Mouse (Mus musculus) heart, embryonic 10.5 days (tissue): ENCODE measurements at regions not wholly inside any gene's neighbourhood (a gene's known extent, or its start where the extent isn't known, plus 50 kb on each side); places are given as distances from the start of the nearest gene placed in this dataset.
A peak's percentile ranks its signal among the peaks of the same experiment; 100 is the strongest.

Experiments
- DNase-seq: peaks from one replicate; pipeline ENCODE4 v3.0.0-alpha.2; 2017; ENCODE audit warnings: low spot score
- H3K27ac ChIP-seq: fragments of 300-500 bp; sonication (generic); 2 replicates; pipeline ENCODE4 v1.5.1; 2016; ENCODE audit warnings: mild to moderate bottlenecking
- H3K27me3 ChIP-seq: fragments of 300-500 bp; sonication (generic); 2 replicates; pipeline ENCODE4 v1.6.1; 2016; ENCODE audit warnings: mild to moderate bottlenecking; ENCODE audit not compliant: poor library complexity, insufficient read depth, severe bottlenecking
- H3K36me3 ChIP-seq: fragments of 300-500 bp; sonication (generic); 2 replicates; pipeline ENCODE4 v1.6.1; 2016; ENCODE audit warnings: mild to moderate bottlenecking, moderate library complexity
- H3K4me1 ChIP-seq: fragments of 300-500 bp; sonication (generic); 2 replicates; pipeline ENCODE4 v1.6.1; 2016; ENCODE audit warnings: mild to moderate bottlenecking
- H3K4me3 ChIP-seq: fragments of 300-500 bp; sonication (generic); 2 replicates; pipeline ENCODE4 v1.5.1; 2016; ENCODE audit warnings: mild to moderate bottlenecking, moderate library complexity
- H3K9me3 ChIP-seq: fragments of 300-500 bp; sonication (generic); 2 replicates; pipeline ENCODE4 v1.6.1; 2016; ENCODE audit warnings: mild to moderate bottlenecking, moderate library complexity
- WGBS: fragments of 180-500 bp; shearing (Covaris S2); methylation state at CpG from one replicate; pipeline ENCODE4 v1.1.7; 2016; 5-methylcytosine and 5-hydroxymethylcytosine counted together

GRCm38 (mm10) chr9:41880457-41880856, 243.6 kb downstream of the Sorl1 start:
- WGBS, result 91% methylated on average over 3 of the region's 3 CpGs

GRCm38 (mm10) chr9:41879080-41879479, 245.0 kb downstream of the Sorl1 start:
- H3K27ac ChIP-seq, result peak overlapping the region; percentile 52; the same call in 1 of the 2 replicates
- no peak overlapping the region for H3K4me3 ChIP-seq

More at GRCm38 (mm10) chr9:41880457-41880856, 243.6 kb downstream of the Sorl1 start:
- Histone ChIP-seq H3K4me3 (no peak overlapping the region), H3K4me1 (peaks cover 21% of the 10 kb centered on the region), H3K27ac (no peak overlapping the region), H3K27me3 (no peaks in the 10 kb centered on the region), H3K9me3 (no peaks in the 10 kb centered on the region), H3K36me3 (no peaks in the 10 kb centered on the region)
- no peak for DNase-seq

DNA sequence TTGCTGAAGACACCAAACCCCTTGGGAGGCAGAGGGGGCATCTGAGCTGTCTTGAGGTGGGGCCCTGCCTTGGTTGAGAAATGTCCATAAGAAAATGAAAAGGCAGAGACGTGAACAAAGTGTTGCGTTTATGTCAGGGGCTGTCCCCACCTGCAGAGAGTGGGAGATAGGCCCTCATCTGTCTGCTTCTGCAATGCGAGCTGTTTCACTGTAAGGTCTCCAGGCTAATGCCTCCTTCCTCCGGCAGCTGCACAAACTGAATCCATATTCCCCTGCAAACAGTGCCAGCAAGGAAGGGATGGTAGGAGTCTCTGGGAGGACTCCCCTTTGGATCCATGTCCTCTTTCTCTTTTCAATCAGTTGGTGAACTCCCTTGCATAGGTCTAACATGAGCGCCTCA, 263.0 kb downstream of the Sorl1 start:
- peak overlapping the region; percentile 87 for H3K27ac ChIP-seq
- 59% methylated on average over 5 of the region's 5 CpGs for WGBS
- peak overlapping the region; percentile 25; the same call in 1 of the 2 replicates for H3K4me3 ChIP-seq
- H3K27me3 ChIP-seq, result no peaks in the 10 kb centered on the region
- DNase-seq, result no peak
- no peaks in the 10 kb centered on the region for H3K36me3 ChIP-seq
- no peaks in the 10 kb centered on the region for H3K9me3 ChIP-seq
- peaks cover 33% of the 10 kb centered on the region for H3K4me1 ChIP-seq

More at GRCm38 (mm10) chr9:41879080-41879479, 245.0 kb downstream of the Sorl1 start:
- H3K4me1 ChIP-seq, result peaks cover 21% of the 10 kb centered on the region
- WGBS, result 73% methylated on average over 1 of the region's 1 CpGs
- no peak for DNase-seq
- no peaks in the 10 kb centered on the region for H3K9me3 ChIP-seq
- H3K27me3 ChIP-seq, result no peaks in the 10 kb centered on the region
- no peaks in the 10 kb centered on the region for H3K36me3 ChIP-seq

GRCm38 (mm10) chr9:41860681-41861080, 263.4 kb downstream of the Sorl1 start:
- peak; percentile 80 for DNase-seq
- Histone ChIP-seq H3K36me3 (no peaks in the 10 kb centered on the region), H3K9me3 (no peaks in the 10 kb centered on the region), H3K27me3 (no peaks in the 10 kb centered on the region), H3K27ac (peak overlapping the region; percentile 87), H3K4me1 (peaks cover 33% of the 10 kb centered on the region), H3K4me3 (peak overlapping the region; percentile 25; the same call in 1 of the 2 replicates)
- WGBS, result 14% methylated on average over 4 of the region's 4 CpGs

GRCm38 (mm10) chr9:41859780-41860179, 264.3 kb downstream of the Sorl1 start:
- DNase-seq, result no peak
- no peaks in the 10 kb centered on the region for H3K9me3 ChIP-seq
- H3K27ac ChIP-seq, result peak overlapping the region; percentile 87
- WGBS, result 65% methylated on average over 3 of the region's 3 CpGs
- H3K27me3 ChIP-seq, result no peaks in the 10 kb centered on the region
- peaks cover 33% of the 10 kb centered on the region for H3K4me1 ChIP-seq
- H3K4me3 ChIP-seq, result no peak overlapping the region
- H3K36me3 ChIP-seq, result no peaks in the 10 kb centered on the region

DNA sequence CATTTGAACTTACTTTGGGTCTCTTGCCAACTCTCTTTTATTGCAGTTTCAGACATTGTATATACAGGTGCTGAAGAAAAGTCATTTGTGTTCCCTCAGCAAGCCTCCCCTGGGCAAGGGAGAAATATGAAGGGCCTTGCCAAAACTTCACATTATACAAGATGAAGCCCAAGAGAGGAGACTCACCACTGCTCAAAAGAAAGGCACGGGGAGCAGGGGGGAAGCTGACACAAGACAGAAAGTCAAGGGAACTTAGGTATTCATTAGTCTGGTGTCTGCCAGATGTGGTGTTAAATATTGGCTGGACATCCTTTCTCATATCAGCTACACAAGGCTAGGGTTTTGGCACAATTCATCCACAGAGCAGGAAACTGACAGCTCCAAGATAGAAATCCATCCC, 272.0 kb downstream of the Sorl1 start:
- H3K27ac ChIP-seq, result no peak overlapping the region
- 85% methylated on average over 1 of the region's 1 CpGs for WGBS
- no peak for DNase-seq

GRCm38 (mm10) chr9:41849628-41850326, 274.3 kb downstream of the Sorl1 start:
- 72% methylated on average over 4 of the region's 4 CpGs for WGBS
- Histone ChIP-seq H3K4me3 (no peak overlapping the region), H3K4me1 (peaks cover 9% of the 10 kb centered on the region; the same call in 1 of the 2 replicates), H3K36me3 (no peaks in the 10 kb centered on the region), H3K27ac (no peak overlapping the region), H3K27me3 (no peaks in the 10 kb centered on the region), H3K9me3 (no peaks in the 10 kb centered on the region)
- DNase-seq, result no peak

More for the DNA sequence above, 272.0 kb downstream of the Sorl1 start:
- Histone ChIP-seq H3K9me3 (no peaks in the 10 kb centered on the region), H3K4me1 (no peaks in the 10 kb centered on the region), H3K36me3 (no peaks in the 10 kb centered on the region), H3K4me3 (no peak overlapping the region), H3K27me3 (no peaks in the 10 kb centered on the region)

DNA sequence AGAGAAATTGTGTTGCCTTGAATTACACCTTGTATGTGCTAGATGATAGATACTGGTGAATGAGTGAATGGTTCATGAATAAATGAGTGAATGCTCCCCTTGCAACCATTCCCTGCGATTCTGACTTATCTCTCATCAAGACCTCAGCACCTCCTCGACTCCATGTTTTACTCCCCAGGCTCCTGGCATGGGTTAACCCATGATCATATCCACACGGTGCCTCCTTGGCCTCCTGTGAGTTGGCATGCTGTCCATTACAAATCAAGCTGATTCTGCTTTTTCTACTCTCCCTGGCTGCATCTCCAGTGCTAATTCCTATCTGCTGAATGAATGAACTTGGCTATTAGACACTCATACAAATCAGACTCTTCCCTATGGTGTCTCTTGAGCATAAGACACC, 279.5 kb downstream of the Sorl1 start:
- DNase-seq, result no peak
- no peaks in the 10 kb centered on the region for H3K36me3 ChIP-seq
- H3K4me3 ChIP-seq, result no peak overlapping the region
- H3K27me3 ChIP-seq, result no peaks in the 10 kb centered on the region
- peaks cover 9% of the 10 kb centered on the region; the same call in 1 of the 2 replicates for H3K4me1 ChIP-seq
- H3K27ac ChIP-seq, result no peak overlapping the region
- 81% methylated on average over 3 of the region's 3 CpGs for WGBS
- H3K9me3 ChIP-seq, result no peaks in the 10 kb centered on the region

- DNase-seq, result no peak
- H3K4me3 ChIP-seq, result no peak overlapping the region
- WGBS, result 71% methylated on average over 11 of the region's 11 CpGs
- no peaks in the 10 kb centered on the region for H3K36me3 ChIP-seq
- H3K27me3 ChIP-seq, result no peaks in the 10 kb centered on the region
- H3K4me1 ChIP-seq, result no peaks in the 10 kb centered on the region
- H3K27ac ChIP-seq, result no peak overlapping the region
- no peaks in the 10 kb centered on the region for H3K9me3 ChIP-seq
Measured at GRCm38 (mm10) chr9:41834487-41835404, 289.4 kb downstream of the Sorl1 start.

DNA sequence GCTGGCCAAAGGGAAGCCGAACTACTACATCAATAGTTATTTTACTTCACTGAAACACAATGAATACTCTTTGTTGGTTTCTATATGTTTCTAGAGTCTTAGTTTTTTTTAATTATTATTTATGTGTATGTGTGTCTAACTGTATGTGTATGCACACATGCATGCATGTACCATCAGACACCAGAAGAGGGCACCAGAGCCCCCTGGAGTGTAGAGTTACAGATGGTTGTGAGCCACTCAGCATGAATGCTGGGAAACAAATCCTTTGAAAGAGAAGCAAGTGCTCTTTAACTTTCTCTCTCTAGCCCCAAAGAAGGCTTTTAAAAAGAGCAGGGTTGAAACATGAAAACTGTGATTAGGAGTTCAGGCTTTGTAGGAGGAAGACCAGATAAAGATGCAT, 290.7 kb downstream of the Sorl1 start:
- 97% methylated on average over 1 of the region's 1 CpGs for WGBS
- Histone ChIP-seq H3K36me3 (no peaks in the 10 kb centered on the region), H3K27ac (no peak overlapping the region), H3K27me3 (no peaks in the 10 kb centered on the region), H3K4me1 (no peaks in the 10 kb centered on the region), H3K4me3 (no peak overlapping the region), H3K9me3 (no peaks in the 10 kb centered on the region)
- no peak for DNase-seq

GRCm38 (mm10) chr9:41827356-41827755, 296.7 kb downstream of the Sorl1 start:
- Histone ChIP-seq H3K27me3 (no peaks in the 10 kb centered on the region), H3K36me3 (no peaks in the 10 kb centered on the region), H3K27ac (no peak overlapping the region), H3K9me3 (no peaks in the 10 kb centered on the region), H3K4me3 (no peak overlapping the region), H3K4me1 (no peaks in the 10 kb centered on the region)
- no peak for DNase-seq
- WGBS, result 75% methylated on average over 4 of the region's 4 CpGs

DNA sequence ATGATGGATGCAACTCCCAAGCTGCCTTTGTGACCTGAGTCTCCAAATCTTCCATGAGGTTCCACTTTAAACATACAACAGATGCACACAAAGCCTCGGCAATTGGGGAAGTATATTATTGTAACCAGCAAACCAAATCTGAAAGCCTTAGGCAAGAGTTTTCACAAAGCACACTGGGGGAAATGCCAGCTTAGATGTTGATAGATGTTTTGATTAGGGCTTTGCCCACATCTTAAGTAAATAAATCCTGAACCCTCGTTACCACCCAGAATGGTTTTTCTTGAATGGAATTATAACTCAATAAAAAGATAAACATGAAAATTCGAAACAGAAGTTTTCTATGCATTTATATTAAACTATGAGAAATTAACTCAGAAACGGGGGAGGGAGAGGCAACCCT, 302.7 kb downstream of the Sorl1 start:
- Histone ChIP-seq H3K27ac (no peak overlapping the region), H3K36me3 (no peaks in the 10 kb centered on the region), H3K4me1 (no peaks in the 10 kb centered on the region), H3K9me3 (no peaks in the 10 kb centered on the region), H3K27me3 (no peaks in the 10 kb centered on the region), H3K4me3 (no peak overlapping the region)
- WGBS, result 71% methylated on average over 4 of the region's 4 CpGs
- no peak for DNase-seq
